Mouse (Mus musculus) adrenal gland, adult 8-10 months (tissue): ENCODE results near the gene Otud3. TPM values are rescaled to one million over a fixed set of nuclear protein-coding genes. Genes with fewer than 3 reads are reported as not detected.
"Not testable (repeated sequence)": the region's sequence is repeated elsewhere in the genome, so short reads cannot be mapped to it uniquely, and the experiment has no call there.

Experiments used
- DNase-seq: peaks from one replicate; pipeline ENCODE4 v3.0.0; 2022
- total RNA-seq, 4 experiments: library from RNA; stranded (reverse); gene quantifications; 2 replicates each; pipeline ENCODE4 v1.2.4; 2022

The Otud3 gene
- total RNA-seq, 4 experiments from 2014 or later: 10.6 to 11.7 (median 11.3) TPM

DNA sequence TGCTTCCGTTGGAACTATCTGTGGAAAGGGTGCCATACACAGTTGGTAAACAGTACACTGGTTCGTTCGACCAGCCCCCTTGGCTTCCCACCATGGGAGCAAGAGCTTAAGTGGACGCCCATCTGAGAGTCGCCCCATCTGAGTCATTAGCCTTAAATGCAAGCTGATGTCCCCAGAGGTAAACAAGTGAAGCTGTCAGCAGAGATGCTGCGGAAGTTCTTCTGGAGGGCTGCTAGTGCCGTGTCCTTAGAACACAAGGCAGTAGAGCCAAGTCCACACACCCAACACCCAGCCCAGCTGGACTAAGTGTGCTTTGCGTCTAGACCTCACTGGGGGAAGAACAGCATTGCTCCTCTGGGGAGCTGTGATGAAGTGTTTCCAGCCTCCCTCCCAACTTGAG lies 24.1 kb downstream of the Otud3 start:
- DNase-seq: no peak

- no peak for DNase-seq
Observed at GRCm38 (mm10) chr4:138889165-138889564, 24.6 kb downstream of the Otud3 start.

DNA sequence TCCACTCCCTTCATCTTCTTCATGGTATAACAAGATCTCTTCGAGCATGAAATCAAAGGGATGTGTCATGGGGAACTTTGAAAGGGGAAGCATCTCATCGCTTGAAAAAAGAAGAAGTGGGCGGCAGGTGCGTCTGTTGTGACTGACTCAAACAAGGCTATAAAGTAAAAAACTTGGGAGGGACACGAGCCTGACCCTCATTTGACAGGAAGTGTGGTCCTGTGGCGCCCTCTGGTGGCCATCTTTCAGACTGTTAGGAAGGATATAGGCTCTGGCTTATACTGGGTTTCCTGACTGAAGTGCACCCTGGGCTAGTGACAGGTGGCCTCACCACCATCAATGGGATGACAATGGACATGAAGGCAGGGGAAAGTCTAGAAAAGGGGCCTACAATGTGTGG lies 29.5 kb downstream of the Otud3 start:
- peak; percentile 71 for DNase-seq

- no peak for DNase-seq
Observed at GRCm38 (mm10) chr4:138882179-138882578, 31.6 kb downstream of the Otud3 start.

- DNase-seq: no peak
Observed at GRCm38 (mm10) chr4:138880811-138881584, 32.7 kb downstream of the Otud3 start.

GRCm38 (mm10) chr4:138879808-138880207 lies 33.9 kb downstream of the Otud3 start:
- DNase-seq: no peak

- no peak for DNase-seq
Observed at GRCm38 (mm10) chr4:138878783-138879182, 35.0 kb downstream of the Otud3 start.

DNA sequence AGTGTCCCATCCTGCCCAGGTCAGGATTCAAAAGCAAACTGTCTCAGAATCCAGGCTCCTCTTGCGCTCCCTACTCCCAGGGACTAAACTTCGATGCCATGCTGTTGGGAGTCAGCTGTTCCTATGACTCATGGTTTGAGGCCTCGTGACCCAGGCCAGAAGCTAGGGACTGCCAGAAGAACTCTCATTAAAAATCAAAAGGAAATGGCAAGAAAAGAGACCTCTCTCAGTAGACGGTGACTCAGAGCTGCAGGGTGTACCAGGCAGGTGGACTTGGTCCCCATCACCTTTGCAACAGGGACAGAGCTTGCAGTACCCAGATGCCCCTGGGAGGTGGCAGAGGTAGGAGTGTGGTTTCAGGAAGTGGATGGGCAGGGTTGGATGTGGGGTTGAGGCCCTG lies 36.0 kb downstream of the Otud3 start, which contains the start of gene Pla2g2e:
TSS of gene Pla2g2e (plus strand) at position 212 of the 400 bp plus-strand sequence.
- no peak for DNase-seq

DNA sequence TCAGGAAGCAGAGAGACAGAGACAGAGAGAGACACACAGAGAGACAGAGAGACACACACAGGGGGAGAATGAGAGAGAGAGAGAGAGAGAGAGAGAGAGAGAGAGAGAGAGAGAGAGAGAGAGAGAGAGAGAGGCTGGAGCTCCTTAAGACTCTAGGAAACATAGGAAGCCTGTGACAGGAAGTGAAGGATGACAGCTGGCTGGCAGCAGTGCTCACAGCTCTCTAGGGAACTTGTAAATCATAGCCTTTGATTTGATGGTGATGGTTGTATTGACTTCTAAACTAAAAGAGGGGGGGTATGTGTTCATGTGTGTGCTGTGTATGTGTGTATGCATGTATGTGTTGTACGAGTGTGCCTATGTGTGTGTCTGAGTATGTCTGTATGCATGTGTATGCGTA lies 37.8 kb downstream of the Otud3 start:
- DNase-seq: no peak

- not testable (repeated sequence) for DNase-seq
Observed at GRCm38 (mm10) chr4:138875275-138875674, 38.5 kb downstream of the Otud3 start.

GRCm38 (mm10) chr4:138873864-138874263 lies 39.9 kb downstream of the Otud3 start, which contains the start of gene Gm13030:
TSS of gene Gm13030 (minus strand) at chr4:138873964.
- no peak for DNase-seq

DNA sequence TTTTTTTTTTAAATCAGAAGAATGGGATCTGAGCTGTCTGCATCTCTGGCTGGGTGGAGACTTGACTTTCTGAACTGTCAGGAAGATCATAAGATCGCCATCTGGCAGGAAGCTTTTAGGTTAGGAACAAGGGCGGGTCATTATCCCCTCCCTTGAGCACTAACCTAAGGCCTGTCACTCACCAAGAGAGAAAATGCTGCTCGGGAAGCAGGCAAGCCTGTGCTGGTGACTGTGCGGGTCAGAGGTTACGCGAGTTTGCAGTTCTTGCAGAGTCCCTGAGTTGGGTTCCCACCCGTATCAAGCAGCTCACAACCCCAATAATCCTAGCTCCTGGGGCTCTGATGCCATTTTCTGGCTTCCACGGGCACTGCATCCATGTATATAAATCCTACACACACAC lies 45.1 kb downstream of the Otud3 start:
- DNase-seq: no peak

DNA sequence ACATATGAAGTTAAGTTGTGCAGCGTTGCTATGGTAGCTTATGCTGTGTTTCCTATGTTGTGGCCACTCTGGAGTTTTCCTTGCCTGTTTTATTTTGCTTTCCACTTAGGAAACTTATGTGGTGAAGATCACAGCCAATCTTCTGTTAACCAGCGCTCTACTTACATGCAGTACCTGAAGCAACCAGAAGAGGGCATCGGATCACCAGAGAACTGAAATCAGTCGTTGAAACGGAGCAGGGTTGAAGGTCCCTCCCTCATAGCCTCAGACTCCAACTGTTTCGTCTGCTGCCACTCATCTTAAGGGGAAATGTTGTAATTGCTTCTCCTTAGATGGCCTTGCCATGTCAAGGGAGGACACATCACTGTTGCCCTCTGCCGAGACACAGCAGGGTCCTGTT lies 47.3 kb downstream of the Otud3 start:
- peak; percentile 55 for DNase-seq

- no peak for DNase-seq
Observed at GRCm38 (mm10) chr4:138865991-138866390, 47.8 kb downstream of the Otud3 start.

DNA sequence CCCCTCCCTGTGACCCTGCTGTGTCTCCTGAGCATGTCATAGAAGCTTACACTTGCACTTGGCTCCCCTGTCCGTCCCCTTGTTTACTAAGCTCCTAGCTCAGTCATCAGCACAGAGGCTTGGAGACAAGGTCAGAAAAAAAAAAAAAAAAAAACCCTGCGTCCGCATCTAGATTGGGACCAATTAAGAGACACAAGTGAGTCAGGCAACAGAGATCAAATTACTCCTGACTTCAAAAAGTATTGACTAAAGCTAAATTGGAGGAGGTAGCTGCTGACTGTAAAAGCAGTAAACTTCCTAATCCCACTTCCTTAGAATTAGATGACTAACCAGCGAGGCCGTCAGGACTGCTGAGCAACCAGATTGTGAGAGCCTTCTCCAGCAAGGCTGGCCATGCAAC lies 48.7 kb downstream of the Otud3 start:
- DNase-seq: no peak

GRCm38 (mm10) chr4:138863344-138863998 lies 50.3 kb downstream of the Otud3 start, which contains the start of gene Pla2g5:
TSS of gene Pla2g5 (minus strand) at chr4:138863482.
- no peak for DNase-seq

DNA sequence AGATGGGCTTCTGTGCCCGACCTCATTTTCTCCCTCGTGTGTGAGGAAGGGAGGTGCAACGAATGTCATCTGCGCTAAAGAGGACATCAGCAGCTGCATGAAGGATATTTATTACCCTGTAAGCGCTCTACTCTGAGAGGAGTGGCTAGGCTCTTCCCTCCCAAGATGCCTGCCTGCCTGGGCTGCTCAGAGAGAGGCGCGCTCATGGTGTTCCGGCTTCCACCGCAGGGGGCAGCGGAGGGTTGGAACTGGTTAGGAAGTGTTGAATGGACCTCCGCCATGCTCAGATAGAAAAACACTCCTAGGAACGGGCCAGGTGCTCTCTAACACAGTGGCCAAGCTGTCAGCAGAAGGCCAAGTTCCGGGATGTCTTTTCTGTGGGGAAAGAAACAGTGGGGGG lies 54.0 kb downstream of the Otud3 start:
- no peak for DNase-seq

DNA sequence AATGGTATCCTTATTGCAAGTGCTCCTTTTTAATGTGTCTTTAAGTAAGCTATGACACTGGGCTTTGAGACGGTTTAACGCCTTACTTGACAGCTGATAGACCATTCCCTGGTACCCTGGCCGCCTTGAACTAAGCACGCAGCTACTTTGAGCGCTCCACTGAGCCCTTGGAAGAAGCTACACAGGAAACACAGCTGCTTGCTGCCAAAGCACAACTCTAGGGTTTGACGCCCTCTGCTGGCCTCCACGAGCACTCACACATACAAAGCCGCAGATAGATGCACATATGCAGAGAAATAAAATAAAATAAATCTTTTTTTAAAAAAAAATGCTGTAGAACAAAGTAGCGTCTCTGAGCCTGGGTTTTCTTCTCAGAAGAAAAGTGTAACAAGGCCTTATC lies 54.5 kb downstream of the Otud3 start:
- DNase-seq: no peak

DNA sequence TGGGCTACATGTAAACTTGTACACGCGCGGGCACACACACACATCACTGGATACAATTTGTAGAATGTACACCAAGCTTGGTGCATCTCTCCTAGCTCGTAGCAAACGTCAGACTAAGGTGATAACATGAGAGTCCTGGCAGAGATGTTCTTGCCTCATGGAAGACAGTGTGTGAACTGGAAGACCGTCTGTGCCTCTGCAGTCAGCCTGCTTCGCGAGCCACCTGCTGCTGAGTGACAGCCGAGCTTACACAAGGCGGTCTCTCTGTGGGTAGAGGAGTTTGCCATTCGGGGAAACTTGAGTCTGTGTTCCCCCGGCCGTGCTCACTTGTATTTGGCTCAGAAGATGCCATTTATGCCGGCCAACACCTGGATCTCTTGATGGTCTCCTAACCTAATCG lies 55.3 kb downstream of the Otud3 start:
- DNase-seq: no peak

DNA sequence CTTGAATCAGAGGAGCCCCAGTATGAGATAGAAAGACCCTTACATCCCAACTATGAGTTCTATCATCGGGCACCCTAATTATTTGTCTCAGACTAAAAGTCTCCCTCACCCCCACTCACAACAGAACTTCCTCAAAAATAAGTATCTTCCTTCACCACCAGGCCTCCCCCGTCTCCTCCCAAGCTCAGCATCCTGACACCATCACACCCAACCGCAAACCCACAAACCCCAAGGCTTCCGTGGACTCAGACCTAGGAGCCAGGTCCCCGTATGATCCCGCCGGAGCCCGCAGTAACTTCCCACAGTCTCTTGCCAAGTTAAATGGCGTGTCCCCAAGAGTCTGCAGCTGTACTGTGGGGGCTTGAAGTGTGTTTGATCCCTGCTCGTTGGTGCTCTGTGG lies 56.2 kb downstream of the Otud3 start:
- DNase-seq: no peak

DNA sequence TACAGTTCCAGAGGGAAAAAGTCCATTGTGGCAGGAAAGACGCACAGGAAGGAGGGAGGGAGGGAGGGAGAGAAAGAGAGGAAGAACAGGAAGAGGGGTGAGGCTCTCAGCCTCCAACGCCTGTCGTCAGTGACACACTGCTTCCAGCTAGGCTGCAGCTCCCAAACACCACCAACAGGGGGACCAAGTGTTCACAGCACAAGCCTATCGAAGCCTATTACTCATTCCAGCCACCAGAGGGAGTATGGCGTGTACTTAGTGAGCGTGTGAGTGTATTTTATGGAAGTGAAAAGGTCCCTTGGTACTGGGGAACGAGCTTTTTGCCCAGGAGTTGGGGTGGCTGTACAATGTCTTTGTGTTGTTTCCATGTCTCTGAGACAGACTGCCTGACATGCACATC lies 57.3 kb downstream of the Otud3 start:
- no peak for DNase-seq

GRCm38 (mm10) chr4:138855092-138855632 lies 58.6 kb downstream of the Otud3 start:
- DNase-seq: no peak

DNA sequence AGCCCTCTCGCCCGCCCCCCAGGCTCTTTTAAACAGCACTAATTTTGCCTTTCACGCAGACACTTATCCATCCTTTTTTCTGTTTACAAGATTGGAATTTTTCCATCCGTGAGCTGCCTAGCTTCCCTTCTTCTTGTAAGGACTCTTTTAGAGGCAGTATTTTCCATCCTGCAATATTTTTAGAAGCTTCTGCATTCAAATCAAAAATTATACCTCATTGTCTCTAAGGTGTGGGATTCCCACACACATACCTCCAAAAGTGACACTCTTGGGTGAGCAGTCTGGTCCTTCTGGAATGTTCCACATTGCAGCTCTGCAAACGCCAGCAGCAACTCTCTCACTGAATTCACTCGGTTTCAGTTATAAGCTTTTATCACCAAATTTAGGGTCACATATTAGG lies 60.8 kb downstream of the Otud3 start:
- no peak for DNase-seq

DNA sequence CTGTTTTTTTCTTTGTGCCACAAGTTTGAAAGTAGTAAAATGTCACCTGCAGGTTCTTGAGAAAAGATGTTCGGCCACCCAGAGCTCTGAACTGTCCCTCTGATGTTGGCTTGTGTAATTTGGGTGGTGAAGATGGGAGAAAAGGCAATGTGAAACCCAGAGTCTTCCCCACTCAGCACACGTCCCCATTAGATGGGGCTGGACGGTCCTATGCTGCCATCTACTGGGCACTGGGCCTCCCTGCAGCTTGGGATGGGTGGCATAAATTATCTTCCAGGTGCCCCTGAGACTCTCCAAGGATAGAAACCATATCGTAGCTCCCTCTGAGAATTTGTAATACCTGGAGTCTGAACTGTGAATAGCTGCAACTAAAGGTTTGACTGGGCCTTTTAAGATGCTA lies 62.3 kb downstream of the Otud3 start:
- DNase-seq: peak; percentile 28
